Mouse (Mus musculus) mature B cell (primary cell): Measurements from ENCODE around the gene Pde4c.

ENCODE experiments used
- in situ Hi-C: fragments of 300-500 bp; cut with MboI; formaldehyde crosslinking; loops from 2 replicates; pipeline ENCODE4 v1.14.3; 2019

Gene Pde4c

GRCm38 (mm10) chr8:70723486-70724210 is at the start of gene Pde4c:
Gene Pde4c, plus strand, starts transcription at chr8:70723720.
- in situ Hi-C loops = no loop called here

- in situ Hi-C loops = loop anchor here (5.0 kb wide), 1 partner anchor 33 kb away; no protein-coding TSS in a partner anchor
These were observed 49.4 kb upstream of the Pde4c start for GRCm38 (mm10) chr8:70674109-70674508.

- in situ Hi-C loops = loop anchor here (5.0 kb wide), 1 partner anchor 33 kb away; no protein-coding TSS in a partner anchor
These were observed 48.8 kb upstream of the Pde4c start for GRCm38 (mm10) chr8:70674716-70675115.

- in situ Hi-C loops = no loop called here
These were observed 48.2 kb upstream of the Pde4c start for GRCm38 (mm10) chr8:70675336-70675735.

GRCm38 (mm10) chr8:70677451-70678080 is 46.0 kb upstream of the Pde4c start:
- in situ Hi-C loops = no loop called here

GRCm38 (mm10) chr8:70678679-70679078 is 44.8 kb upstream of the Pde4c start:
- in situ Hi-C loops = no loop called here

GRCm38 (mm10) chr8:70679404-70679803 is 44.1 kb upstream of the Pde4c start:
- in situ Hi-C loops = no loop called here

GRCm38 (mm10) chr8:70680039-70680438 is 43.5 kb upstream of the Pde4c start:
- in situ Hi-C loops = no loop called here

GRCm38 (mm10) chr8:70681410-70681809 is 42.1 kb upstream of the Pde4c start:
- in situ Hi-C loops = no loop called here

- in situ Hi-C loops = no loop called here
These were observed 41.3 kb upstream of the Pde4c start for GRCm38 (mm10) chr8:70682193-70682592.

GRCm38 (mm10) chr8:70682692-70683091 is 40.8 kb upstream of the Pde4c start:
- in situ Hi-C loops = no loop called here

- in situ Hi-C loops = no loop called here
These were observed 39.2 kb upstream of the Pde4c start for GRCm38 (mm10) chr8:70684291-70684690.

- in situ Hi-C loops = no loop called here
These were observed 35.9 kb upstream of the Pde4c start for GRCm38 (mm10) chr8:70687576-70687975.

- in situ Hi-C loops = no loop called here
These were observed 35.4 kb upstream of the Pde4c start for GRCm38 (mm10) chr8:70688136-70688535.

GRCm38 (mm10) chr8:70689892-70690390 is 33.6 kb upstream of the Pde4c start:
- in situ Hi-C loops = no loop called here

- in situ Hi-C loops = no loop called here
These were observed 32.3 kb upstream of the Pde4c start for GRCm38 (mm10) chr8:70691230-70691629.

- in situ Hi-C loops = no loop called here
These were observed 31.7 kb upstream of the Pde4c start for GRCm38 (mm10) chr8:70691727-70692231.

GRCm38 (mm10) chr8:70693636-70694035 is 29.9 kb upstream of the Pde4c start:
- in situ Hi-C loops = no loop called here

GRCm38 (mm10) chr8:70695318-70696018 is 28.1 kb upstream of the Pde4c start:
- in situ Hi-C loops = no loop called here

- in situ Hi-C loops = no loop called here
These were observed 27.3 kb upstream of the Pde4c start for GRCm38 (mm10) chr8:70696019-70696885.

- in situ Hi-C loops = no loop called here
These were observed 26.6 kb upstream of the Pde4c start for GRCm38 (mm10) chr8:70696946-70697345.
